Mouse (Mus musculus) spleen, adult 12 weeks (tissue): ENCODE results near the gene Olfr1396.

Experiments used
- DNase-seq: peaks from one replicate; pipeline ENCODE4 v3.0.0; 2022; ENCODE audit warnings: low spot score

Gene Olfr1396

DNA sequence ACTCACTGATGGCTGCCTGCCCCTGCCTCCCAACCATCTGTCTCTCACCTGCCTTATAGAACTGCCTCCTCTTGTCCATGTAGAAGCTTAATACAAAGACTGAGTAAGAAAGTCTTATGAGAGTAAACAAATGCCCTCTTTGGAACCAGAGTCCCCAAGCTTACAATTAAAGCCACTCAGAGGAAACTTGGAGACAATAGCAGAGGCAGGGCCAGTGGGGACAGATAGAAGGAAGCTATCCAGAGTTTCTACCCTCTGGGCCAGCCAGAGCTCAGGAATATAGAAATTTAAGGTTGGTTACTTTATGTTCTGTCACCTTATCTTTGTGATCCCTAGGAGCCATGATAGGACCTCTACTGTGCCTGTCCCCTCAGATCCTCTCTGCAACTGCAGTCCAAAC, at the start of gene Olfr1396:
Gene Olfr1396, minus strand, starts transcription at position 101 of the 400 bp plus-strand sequence.
- no peak for DNase-seq

DNA sequence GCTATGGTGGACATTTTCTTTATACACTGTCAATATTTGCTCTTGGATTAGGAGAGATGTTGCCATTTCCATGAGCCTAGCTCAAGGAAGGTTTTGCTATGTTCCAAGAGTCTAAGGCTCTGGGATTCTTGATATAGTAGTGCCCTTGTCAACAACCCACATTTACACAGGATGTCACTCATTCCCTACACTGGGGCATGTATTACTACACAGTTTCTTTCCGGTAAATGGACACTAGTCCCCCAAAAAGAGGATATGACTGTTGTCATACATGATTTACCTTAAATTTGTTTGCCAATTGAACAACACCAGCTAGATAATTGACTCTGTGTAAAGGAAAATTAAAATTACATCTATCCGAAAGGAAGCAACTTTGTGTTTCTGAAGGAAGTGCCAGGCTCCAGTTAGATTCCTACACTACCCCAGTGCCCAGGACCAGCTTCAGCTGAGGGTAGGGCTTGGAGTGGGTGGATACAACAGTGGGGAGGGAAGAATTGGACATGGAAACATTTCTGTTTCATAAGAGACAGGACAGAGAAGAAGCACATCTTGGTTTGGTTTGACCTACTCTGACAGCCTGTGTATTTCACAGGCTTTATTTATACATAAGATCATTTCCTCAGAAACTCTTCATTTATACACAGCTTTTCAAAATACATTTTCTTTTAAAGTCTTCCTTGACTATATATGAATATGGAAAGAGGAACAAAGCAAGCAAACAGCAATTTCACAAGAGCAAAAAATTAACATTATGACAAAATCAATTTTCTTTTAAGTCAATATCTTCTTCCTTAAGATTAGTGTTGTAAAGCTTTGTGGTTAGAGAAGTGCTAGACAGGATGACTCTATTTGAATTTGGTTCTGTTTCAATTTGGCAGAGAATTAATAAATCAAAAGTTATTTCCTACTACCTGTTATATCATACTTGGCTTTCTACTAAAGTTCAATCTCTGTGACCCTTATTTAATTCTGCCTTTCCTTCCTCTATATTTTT, 42.4 kb upstream of the Olfr1396 start:
- DNase-seq: no peak

DNA sequence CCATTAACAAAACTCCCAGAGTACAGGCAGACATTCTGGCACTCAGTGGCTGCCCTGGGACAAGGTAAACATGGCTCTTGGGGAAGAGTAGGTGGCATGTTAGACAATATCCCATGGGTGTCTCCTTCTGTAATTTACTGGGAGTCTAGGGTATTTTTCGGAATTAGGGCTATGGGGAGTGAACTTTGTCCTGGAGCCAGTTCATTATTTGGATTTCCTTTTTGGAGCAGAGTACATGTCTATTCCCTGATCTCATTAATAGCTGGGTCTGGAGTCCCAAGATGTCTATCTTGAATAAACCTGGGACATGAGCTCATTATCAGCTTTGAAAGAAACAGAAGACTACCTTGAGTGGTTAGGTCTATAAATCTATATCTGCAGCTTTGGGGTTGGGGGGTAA, 39.4 kb upstream of the Olfr1396 start, which contains the start of gene Olfr1394:
Gene Olfr1394, plus strand, starts transcription at position 301 of the 400 bp plus-strand sequence.
- DNase-seq: no peak

DNA sequence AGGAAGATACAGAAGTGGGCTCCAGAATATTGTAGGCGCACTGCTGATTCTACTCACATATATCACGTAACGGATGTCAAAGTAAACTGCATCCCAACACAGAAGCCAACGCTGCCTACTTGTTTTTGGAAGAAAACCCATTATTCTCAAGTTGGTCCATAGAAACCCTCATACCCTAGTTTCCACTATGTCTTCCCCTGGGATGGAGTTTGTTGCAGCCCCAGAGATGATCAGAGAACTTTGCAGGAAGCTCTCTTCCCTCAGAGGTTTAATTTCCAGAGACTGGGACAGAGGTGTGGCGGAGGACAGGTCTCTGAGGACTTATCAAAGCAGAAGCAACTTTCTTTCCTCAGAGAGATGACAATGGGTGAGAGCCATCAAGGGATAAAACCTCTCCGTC, 27.3 kb upstream of the Olfr1396 start, which contains the start of gene Olfr1395:
Gene Olfr1395, plus strand, starts transcription at position 301 of the 400 bp plus-strand sequence.
- no peak for DNase-seq

DNA sequence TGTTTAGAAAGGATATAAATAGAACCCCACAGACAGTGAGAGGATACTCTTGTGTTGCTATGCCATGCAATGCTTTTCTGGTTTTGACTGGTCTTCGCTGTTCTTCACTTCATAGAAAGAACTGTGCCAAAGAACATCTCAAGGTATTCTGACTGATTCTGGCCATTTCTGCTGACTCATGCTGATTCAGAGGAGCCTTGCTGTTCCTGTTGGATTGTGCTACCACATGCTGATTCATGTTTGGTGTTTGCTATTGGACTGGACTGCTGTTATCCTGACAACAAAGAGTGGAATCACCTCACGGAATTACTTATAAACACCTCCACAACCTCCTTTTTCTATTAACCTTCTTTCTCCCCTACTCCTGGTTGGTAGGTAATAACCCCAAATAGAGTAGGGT, 9.5 kb upstream of the Olfr1396 start:
- DNase-seq: no peak

DNA sequence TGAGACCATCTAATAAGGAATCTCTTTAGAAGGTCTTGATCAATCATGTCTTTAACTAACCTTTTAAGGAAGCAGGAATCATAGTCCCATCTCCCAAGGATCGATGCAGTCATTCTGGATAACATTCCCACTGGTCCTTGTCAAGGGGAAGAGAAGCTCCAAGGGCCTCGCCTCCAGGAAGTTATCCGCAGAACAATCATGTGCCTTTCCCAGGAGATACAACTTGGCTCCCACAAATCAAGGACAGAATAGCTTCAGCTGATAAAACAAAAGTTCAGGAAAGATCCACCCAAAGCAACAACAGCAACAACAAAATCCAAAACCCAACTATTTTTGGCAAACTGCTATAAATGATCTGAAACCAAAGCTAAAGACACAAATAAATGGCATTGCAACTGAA, 5.0 kb upstream of the Olfr1396 start:
- no peak for DNase-seq

DNA sequence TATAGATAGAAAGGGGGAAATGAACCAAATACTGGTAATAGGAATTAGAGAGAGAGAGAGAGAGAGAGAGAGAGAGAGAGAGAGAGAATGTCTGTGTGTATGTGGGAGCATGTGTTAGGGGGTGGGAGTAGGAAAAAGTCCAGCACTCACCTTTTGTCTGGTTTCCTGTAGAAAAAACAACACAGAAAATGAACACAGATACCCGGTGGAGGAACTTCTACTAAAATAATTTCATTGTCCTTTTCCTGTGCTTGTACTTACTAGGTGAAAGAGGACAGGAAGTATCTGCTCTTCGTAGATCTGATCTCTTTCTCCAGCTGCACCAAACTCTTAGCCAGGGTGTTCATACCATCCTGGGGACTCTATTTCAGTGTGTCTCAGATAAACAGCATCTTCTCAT, 516 bp downstream of the Olfr1396 start:
- DNase-seq: no peak

DNA sequence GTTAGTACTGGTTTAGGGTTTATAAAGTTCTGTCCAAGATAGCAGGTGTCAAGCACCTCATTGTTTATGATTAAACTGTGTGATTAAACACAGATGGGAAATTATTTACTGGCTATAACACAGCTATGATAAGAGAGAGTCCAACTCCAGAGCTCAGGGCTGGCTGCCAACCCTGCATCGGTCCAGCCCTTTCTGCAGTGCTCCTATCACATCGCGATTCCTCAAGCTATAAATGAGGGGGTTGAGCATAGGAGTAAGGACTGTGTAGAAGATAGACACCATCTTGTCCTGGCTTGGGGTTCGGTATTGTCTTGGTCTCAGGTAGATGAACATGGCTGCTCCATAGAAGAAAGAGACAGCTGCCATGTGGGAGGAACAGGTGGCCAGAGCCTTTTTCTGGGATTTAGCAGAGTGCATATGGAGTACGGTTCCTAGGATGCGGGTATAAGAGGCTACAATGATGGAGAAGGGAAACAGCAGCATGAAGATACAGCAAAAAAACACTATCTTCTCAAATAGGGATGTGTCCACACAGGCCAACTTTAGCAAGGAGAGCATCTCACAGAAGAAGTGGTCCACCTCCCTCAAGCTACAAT, 2.0 kb downstream of the Olfr1396 start:
- DNase-seq: no peak

DNA sequence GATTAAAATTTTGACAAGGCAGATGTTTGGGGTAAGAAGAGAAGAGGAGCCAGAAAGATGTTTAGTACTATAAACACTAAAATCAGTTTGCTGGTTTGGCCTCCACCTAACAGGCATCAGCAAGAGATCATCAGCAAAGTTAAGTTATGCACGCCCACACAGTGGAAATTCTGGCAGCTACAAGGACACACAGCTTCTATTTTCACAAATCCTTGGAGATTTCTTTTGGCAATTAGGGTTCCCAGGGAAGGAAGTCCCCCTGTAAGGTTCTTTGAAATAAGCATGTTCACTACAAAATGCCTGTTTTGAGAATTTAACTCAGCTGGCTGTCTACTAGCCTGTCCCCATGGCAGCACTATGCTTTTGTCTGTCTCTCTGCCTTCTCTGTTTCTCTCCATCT, 3.7 kb downstream of the Olfr1396 start:
- DNase-seq: no peak

DNA sequence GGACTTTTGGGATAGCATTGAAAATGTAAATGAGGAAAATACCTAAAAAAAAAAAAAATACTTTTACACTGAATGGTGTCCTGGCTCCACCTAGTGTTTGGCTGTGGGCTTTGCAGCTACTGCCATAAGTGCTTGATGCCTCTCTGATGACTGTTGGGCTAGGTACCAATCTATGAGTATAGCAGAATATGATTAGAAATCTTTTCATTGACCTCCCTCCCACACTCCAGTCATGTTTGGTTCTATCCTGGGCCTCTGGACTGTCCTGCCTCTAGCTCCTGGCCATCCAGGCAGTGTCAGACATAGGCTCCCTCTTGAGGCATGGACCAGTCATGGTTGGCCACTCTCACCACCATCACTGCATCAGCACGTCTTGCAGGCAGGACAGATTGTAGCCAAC, 5.8 kb downstream of the Olfr1396 start:
- DNase-seq: no peak

DNA sequence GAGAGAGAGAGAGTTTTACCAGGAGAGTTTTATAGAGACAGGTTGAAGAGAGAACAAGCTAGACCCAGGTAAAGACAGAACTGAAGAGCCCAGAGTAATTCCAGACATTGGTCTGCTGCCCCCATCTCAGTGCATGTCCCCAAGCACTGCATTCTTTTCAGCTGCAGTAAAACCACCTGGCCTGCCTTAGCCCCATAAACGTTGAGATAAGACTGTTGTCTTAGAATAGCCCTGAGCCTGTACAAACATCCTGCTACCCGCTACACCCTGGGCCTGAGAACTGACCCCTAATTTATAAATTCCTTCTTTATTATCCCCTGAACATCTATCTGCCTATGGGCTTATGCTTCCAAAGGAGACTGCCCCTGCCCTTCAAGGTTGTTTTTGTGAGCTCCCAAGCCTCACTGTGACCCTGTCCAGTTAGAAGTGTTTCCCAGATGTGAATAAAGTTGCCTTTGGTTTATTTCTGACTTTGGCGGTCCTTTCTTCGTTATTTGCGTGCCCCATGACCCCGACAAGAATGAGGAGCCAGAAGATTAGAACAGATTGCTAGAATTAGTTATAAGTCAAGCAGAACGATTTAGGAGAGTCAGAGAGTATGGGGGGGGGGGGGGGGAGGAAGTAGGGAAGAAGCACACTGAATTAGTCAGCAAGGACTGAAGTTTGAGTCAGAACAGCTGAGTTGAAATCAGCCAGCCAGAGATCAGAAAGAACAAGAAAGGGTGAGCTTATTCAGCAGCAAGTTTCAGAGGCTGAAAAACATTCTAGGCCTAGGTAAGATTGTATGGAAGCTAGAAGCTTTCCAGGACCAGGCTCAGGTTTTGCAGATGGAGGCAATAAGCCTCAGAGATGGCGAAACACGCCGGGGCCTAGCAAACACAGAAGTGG, 6.8 kb downstream of the Olfr1396 start:
- DNase-seq: no peak

DNA sequence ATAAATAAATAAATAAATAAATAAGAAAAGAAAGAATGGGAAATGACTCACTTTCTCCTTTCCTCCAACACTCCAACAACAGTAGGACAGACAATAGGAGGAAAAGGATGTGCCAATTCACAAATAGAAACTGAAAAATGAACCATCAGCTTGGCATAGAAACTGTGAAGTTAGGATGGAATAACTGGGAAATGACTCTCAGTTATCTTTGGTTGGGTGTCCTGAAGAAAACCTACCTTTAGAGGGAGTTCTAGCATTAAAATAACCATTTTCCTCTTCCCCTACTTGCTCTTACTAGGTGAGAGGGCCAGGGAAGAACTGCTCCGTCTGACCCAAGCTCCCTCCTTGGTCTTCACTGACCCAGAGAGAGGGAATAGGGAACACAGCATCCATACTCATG, 8.9 kb downstream of the Olfr1396 start:
- DNase-seq: no peak

DNA sequence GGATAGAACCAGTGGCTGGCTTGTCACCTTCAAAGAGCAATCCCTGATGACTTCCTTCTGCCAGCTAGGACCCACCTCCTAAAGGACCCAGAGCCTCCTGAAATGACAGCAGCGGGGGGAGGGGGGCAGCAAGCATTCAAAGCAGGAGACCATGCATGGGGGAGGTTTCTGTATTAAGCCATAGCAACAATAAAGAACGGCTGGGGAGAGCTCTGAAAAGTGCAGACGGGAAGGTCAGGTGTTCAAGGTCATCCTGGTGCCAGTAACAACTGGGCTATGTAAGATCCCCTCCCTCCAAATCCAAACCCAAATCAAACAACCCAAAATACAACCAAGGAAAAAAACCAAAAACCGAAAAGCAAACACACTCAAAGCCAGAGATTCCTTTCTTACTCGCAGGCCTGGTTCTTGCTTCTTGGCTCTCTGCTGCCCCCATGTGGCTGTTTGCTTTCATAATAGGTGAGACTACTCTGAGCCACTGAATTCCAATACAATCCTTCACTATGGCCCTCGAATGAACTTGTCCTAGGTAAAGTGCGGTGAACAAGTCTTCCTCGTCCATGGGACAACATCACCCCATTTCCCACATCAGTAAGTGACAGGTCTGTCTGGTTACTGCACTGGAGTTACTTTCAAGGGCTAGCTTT, 11.5 kb downstream of the Olfr1396 start:
- DNase-seq: peak; percentile 76

DNA sequence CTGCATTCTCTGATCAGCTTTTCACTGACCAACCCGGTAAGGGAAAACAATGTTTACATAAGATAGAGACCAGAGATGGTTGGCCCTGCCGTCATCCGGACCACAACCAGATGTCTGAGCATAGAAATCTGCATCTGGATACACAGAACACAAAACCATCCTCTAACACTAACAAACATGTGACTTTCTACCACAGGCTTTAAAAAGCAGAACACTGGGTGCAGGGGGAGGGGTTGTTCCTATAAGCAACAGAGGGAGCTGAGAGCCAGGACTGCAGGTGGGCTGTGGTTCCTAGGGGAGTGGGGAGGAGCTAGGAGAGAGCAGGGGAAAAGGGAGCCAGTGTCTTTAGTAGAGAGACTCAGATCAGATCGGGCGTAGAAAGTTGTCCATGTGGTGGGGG, 13.2 kb downstream of the Olfr1396 start:
- DNase-seq: no peak

DNA sequence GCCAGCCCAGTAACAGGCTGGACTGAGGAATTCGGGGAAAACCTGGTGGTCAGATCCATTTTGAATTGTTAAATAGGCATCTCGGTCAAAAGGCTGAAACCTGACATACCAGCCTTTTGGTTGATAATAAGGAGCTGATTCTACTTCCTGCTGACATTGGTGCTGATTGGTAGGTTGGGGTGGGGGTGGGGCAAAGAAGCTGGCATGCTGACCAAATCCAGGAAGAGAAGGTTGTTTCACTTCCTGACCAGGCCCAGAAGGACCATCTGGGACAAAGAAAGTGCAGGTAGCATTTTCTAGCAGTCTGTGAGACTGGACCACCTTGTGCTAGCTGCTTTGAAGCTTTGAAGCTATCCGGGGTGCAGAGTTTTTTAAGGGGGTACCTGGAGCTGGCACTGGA, 14.3 kb downstream of the Olfr1396 start:
- no peak for DNase-seq

DNA sequence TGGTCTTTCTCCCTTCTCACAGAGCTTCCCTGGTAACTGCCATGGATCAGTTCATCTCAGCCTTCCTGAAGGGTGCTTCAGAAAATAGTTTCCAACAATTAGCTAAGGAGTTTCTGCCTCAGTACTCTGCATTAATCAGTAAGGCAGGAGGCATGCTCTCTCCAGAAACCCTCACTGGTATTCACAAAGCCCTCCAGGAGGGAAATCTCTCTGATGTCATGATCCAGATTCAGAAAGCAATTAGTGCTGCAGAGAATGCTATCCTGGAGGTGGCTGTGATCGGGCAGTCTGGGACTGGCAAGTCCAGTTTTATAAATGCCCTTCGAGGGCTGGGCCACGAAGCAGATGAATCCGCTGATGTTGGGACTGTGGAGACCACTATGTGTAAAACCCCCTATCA, 19.3 kb downstream of the Olfr1396 start:
- DNase-seq: no peak

DNA sequence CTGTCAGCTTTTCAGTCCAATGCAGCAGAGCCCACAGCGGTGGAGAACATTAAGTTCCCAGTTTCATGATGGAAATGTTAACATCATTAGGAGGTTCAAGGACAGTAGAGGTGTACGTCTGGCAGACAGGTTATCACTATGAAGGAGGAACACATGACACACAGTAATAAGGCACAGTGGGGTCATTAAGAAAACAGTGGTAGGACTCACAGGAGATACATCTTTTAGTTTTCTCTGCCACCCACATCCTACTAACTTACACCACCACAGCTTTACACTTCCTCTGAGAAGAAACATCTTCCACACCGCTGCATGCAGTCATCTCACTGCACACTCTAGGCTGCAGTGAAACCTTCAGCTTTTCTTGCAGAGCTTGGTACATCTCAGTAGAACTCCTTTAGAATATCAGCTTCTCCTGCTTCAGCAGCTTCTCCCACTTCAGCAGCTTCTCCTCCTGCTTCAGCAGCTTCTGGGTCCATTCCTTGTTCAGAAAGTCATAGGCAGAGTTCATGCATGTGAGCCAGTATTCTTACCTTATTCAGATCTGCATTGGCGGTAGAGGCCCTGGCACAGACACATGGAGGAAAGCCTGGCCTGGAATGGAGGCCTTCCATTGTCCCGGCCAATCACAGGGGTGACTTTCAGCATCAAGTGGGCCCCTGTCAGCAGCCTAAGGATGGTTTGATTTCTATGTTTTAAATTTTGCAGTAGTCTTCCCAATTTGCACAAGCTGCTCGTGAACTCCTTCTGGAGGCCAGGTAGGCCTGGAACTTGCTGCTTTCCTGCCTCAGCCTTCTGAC, 20.6 kb downstream of the Olfr1396 start:
- DNase-seq: no peak

DNA sequence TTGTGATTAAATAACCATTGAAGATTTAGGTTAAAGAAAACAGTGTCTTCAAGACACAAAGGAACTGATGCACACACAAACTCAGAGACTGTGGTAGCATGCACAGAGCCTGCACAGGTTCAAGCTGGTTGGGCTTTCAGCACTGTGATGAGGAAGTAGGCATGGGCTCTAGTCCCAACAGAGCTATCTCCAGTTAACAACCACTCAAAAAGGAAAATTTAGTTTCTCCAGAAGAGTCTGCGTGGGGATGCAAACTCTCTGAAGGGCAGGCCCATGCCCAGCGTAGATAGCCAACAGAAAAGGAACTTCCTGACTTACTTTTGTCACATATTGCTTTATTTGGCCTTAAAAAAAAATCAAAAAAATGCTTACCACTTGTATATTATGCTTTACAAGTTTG, 21.9 kb downstream of the Olfr1396 start:
- no peak for DNase-seq

DNA sequence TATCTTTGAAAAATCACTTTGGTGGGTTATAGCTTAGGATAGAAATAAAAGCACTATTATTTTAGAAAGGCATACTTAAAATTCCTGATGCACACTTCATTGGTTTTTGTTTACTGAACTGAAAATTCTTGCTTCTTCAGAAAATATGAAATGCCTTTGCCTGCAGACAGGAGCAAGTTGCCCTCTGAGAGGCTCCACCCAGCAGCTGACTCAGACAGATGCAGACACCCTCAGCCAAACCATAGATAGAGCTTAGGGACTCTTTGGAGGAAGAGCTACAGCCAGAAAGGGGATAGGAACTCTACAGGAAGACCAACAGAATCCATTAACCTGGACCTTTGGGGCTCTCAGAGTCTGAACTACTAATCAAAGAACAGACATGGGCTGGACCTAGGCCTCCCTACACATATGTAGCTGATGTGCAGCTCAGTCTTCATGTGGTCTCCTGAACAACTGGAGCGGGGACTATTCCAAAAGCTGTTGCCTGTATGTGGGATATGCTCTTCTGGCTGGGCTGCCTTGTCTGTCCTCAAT, 22.6 kb downstream of the Olfr1396 start:
- DNase-seq: no peak

DNA sequence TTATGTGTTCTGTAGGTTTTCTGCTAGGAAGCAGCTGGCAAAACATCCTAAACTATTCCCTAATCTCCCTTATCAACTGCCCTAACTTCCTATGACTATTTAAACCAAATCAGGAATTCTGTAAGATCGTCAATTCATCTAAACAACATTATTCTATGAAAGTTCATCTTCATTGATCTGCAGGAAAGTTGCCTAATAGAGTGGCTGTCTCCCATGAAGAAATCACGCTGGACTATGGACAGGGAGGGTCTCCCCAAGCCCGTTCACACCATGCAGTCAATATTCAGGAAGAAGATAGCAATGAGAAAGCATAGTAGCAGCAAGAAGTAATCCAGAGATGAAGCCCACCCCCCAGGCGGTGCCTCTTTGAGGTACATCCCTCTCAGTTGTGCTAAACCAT, 23.5 kb downstream of the Olfr1396 start:
- DNase-seq: no peak

DNA sequence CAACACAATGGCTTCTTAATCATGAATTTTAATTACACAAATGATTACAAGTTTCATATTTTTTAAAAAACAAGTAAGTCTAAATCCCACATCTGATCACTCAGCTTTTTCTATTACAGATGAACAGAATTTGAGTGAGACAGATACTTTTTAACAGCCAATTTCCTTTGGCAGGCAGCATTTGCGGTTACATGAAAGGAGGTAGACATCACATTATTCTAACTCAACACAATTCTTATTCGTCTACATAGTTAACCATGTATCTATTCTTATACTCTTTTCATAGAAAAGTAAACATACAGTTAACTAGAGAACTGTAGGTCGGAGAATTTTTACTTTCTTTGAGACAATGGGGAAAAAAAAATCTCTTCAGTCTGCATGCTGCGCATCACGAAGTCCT, 24.1 kb downstream of the Olfr1396 start:
- DNase-seq: no peak
